Mouse (Mus musculus) mouse embryonic stem cell (cell line): ENCODE results near the gene Calm3.

Source experiments
- in situ Hi-C, 2 experiments: fragments of 300-500 bp; cut with MboI; formaldehyde crosslinking; loops; 1 replicate in 1 of 2; 3 replicates in 1 of 2; pipeline ENCODE4 v1.14.3; 2019 to 2020; ENCODE audit warnings: low sequenced_read_pairs in 2 of 2, low pct_unique_long_range_greater_than_20kb in 1 of 2, mixed read lengths in 1 of 2; ENCODE audit not compliant: unreplicated experiment in 1 of 2

Calm3 gene

GRCm38 (mm10) chr7:16903439-16903955, 20.4 kb downstream of the Calm3 start:
- in situ Hi-C loops: no loop called here

- in situ Hi-C loops: no loop called here
Observed at GRCm38 (mm10) chr7:16900526-16900925, 23.4 kb downstream of the Calm3 start.

- in situ Hi-C loops: no loop called here
Observed at GRCm38 (mm10) chr7:16895511-16895910, 28.4 kb downstream of the Calm3 start.

GRCm38 (mm10) chr7:16895000-16895399, 28.9 kb downstream of the Calm3 start:
- in situ Hi-C loops: no loop called here

DNA sequence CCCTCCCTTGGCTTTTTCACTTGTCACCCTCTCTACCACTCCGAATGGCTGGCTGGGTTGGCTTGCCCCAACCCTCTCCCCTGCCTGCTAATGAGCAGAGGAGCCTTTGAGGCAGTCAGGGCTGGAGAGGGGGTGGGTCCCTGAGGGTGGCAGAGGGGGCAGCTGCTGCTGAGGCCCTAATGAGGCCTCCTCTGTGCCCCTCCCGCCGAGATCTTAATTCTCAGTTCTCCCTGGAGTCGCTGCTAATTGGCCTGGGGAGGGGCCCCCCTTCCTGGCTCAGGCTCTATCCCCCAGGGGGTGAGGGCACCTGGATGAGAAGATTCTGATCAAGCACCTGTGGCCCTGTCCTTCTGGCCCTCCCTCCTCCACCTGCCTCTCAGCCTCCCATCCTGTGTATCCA, 29.6 kb downstream of the Calm3 start:
- in situ Hi-C loops: no loop called here

- in situ Hi-C loops: no loop called here
Observed at GRCm38 (mm10) chr7:16893612-16894011, 30.3 kb downstream of the Calm3 start.

DNA sequence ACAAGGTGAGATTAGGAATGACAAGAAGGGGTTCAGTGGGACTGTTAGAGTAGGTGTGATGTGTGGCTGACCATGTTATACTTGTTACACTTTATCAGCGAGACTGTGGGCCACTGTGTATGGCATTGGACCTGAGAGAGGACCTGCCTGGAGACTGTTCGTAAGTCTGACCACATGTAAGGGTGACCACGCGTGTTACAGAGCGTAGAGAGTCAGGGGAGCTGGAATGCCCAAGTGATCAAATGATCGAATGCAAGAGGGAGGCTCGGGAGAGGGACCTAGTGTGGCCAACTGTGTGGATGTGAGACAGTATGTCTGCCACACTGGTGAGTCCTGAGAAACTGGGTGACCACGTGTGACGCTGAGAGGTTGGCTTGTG, 31.6 kb downstream of the Calm3 start:
- in situ Hi-C loops: no loop called here

DNA sequence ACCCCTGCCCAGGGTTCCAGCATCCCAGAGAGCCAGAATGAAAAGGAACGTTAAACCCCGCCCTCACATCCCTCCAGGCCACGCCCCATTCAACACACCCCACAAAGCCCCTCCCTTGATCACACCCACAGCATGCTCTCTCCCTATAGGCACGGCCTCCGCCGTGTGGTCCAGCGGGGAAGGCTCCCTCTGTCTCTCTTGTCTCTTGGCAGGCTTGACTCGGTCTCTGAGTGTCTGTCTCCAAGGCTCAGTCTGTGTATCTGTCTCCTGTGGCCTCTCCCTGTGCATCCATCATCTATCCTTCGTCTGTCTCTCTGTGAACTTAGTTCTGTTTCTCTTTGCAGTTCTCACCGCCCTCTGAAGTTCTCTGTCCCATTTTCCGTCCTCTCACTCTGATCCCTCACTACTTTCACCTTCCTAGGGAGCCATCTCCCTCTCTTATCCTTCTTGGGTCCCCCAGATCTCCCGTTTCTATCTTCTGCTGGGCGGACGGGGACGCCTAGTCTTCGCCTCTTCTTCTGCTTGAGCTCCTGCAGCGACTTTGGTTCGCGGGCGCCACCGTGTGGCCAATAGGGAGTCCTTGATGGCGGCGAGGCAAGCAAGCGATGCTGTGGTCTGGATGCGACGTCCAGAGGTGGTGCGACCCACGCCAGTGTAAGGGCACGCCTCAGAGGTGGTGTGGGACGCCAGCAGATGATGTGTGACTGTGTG, 32.1 kb downstream of the Calm3 start, which contains the start of gene Gng8:
Gene Gng8, plus strand, starts transcription at position 146 of the 711 bp plus-strand sequence.
- in situ Hi-C loops: no loop called here

- in situ Hi-C loops: no loop called here
Observed at GRCm38 (mm10) chr7:16890944-16891343, 33.0 kb downstream of the Calm3 start.

GRCm38 (mm10) chr7:16890536-16890935, 33.4 kb downstream of the Calm3 start:
- in situ Hi-C loops: no loop called here

GRCm38 (mm10) chr7:16885905-16886304, 38.0 kb downstream of the Calm3 start:
- in situ Hi-C loops: no loop called here

DNA sequence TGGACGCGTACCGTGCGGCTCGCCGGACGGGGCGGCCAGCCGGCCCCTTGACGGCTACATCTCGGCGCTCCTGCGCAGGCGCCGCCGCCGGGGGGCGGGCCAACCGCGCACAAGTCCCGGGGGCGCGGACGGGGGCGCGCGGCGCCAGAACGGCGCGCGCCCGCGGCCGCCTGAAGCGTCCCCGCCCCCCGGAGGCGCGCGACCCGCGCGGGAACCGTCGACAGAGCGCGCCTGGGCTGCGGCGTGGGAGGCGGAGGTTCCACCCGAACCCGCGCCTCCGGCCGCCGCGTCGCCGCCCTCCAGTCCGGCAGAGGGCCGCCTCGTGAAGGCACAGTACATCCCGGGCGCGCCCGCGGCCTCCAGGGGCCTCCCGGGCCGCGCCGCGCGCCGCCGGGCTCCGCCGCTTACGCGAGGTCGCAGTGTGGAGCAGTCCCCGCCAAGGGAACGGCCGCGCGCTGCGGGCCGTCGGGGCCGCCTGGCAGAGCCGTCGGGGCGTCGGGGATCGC, 38.6 kb downstream of the Calm3 start:
- in situ Hi-C loops: no loop called here

- in situ Hi-C loops: loop anchor here in 1 of 2 experiments (5.0 kb wide), 1 partner anchor 38 kb away; the partner anchor contains the start of gene Calm3
Observed at GRCm38 (mm10) chr7:16884334-16884733, 39.6 kb downstream of the Calm3 start.

GRCm38 (mm10) chr7:16883162-16883561, 40.8 kb downstream of the Calm3 start:
- in situ Hi-C loops: loop anchor here in 1 of 2 experiments (5.0 kb wide), 1 partner anchor 39 kb away; the partner anchor contains the start of gene Calm3

GRCm38 (mm10) chr7:16880615-16881014, 43.3 kb downstream of the Calm3 start:
- in situ Hi-C loops: loop anchor here in 1 of 2 experiments (5.0 kb wide), 1 partner anchor 42 kb away; the partner anchor contains the start of gene Calm3

- in situ Hi-C loops: loop anchor here in 1 of 2 experiments (5.0 kb wide), 1 partner anchor 42 kb away; the partner anchor contains the start of gene Calm3
Observed at GRCm38 (mm10) chr7:16879796-16880547, 43.9 kb downstream of the Calm3 start.

DNA sequence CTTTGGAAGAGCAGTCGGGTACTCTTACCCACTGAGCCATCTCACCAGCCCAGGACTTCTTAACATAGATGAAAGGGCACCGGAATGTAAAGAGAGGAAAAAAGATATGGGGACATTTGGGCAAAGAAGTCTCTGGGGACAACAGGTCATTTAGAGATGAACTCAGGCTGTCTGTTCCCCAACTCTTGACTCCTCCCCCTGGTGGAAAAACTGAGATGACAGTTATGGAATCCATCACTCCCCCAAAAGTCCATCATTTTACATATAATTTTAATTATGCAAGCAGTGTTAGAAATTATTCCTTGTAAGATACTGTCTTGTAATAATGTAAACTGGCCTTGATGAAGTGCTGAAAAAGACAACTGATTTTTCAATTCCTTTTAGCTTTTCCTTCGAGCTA, 46.2 kb downstream of the Calm3 start:
- in situ Hi-C loops: no loop called here

- in situ Hi-C loops: no loop called here
Observed at GRCm38 (mm10) chr7:16876608-16877007, 47.3 kb downstream of the Calm3 start.

GRCm38 (mm10) chr7:16876006-16876405, 47.9 kb downstream of the Calm3 start:
- in situ Hi-C loops: no loop called here
